Mouse (Mus musculus) ES-Bruce4 (cell line): ENCODE results near the gene Pitpnm3. TPM values are rescaled to one million over a fixed set of nuclear protein-coding genes. Genes with fewer than 3 reads are reported as not detected.
A peak's percentile ranks its signal among the peaks of the same experiment; 100 is the strongest.

Source experiments
- H3K27ac ChIP-seq: 2 replicates; pipeline ENCODE4 v1.5.1; 2012; ENCODE audit warnings: low read length, inconsistent platforms; ENCODE audit not compliant: insufficient read depth
- H3K27me3 ChIP-seq: 2 replicates; pipeline ENCODE4 v1.6.1; 2012; ENCODE audit warnings: mild to moderate bottlenecking, low read length, inconsistent platforms; ENCODE audit not compliant: control insufficient read depth, poor library complexity, insufficient read depth, severe bottlenecking
- H3K36me3 ChIP-seq: 2 replicates; pipeline ENCODE4 v1.6.1; 2012; ENCODE audit warnings: inconsistent platforms, mild to moderate bottlenecking, low read length, moderate library complexity; ENCODE audit not compliant: control insufficient read depth, poor library complexity, insufficient read depth, severe bottlenecking
- H3K4me1 ChIP-seq: one replicate; pipeline ENCODE4 v1.8.1; 2011; ENCODE audit warnings: low read length; ENCODE audit not compliant: control insufficient read depth, insufficient read depth
- H3K4me3 ChIP-seq: 2 replicates; pipeline ENCODE4 v1.5.1; 2011; ENCODE audit warnings: low read depth, mild to moderate bottlenecking, low read length
- H3K9ac ChIP-seq: 2 replicates; pipeline ENCODE4 v1.6.1; 2012; ENCODE audit warnings: low read depth, mild to moderate bottlenecking, inconsistent platforms; ENCODE audit not compliant: poor library complexity, severe bottlenecking
- H3K9me3 ChIP-seq: replicated peaks from 2 replicates; pipeline ENCODE4 v1.6.1; 2012; ENCODE audit warnings: mild to moderate bottlenecking, low read length, inconsistent platforms; ENCODE audit not compliant: control insufficient read depth, poor library complexity, insufficient read depth, severe bottlenecking
- CTCF ChIP-seq: IDR thresholded peaks from one replicate; pipeline ENCODE4 v1.8.1; 2011; ENCODE audit warnings: low read depth, low read length
- EP300 ChIP-seq: IDR thresholded peaks from 2 replicates; pipeline ENCODE4 v1.6.1; 2011; ENCODE audit warnings: low read depth, low read length; ENCODE audit not compliant: insufficient read depth
- POLR2A ChIP-seq: IDR thresholded peaks from one replicate; pipeline ENCODE4 v1.8.1; 2011; ENCODE audit warnings: low read length; ENCODE audit not compliant: insufficient read depth
- polyA plus RNA-seq: library from polyadenylated mRNA; stranded (reverse); fragments of >200 nt; gene quantifications from 2 replicates; pipeline ENCODE4 v1.2.4, GENCODE M21; 2011; ENCODE audit warnings: low read depth; ENCODE audit not compliant: missing spikeins, insufficient read depth, insufficient read length

The Pitpnm3 gene
- polyA plus RNA-seq, 1 experiment: 0.42 TPM

DNA sequence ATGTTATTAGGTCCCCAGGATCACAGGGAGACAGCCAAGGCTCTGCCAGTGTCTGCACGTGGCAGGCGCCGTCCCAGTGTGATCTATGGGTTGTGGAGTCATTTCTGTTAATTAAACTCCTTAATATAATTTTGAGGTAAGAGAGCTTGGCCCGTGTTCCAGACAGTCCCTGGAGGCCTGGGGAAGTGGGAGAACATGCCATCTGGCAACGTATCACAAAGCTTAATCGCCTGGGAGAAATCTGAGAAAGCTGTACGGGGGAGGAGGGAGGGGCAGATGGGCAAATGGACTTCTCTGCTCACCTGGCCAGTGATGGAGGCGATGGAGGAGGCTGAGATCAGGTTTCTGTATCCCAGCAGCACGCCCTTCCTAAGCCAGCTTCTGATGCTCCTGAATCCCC is 132.4 kb downstream of the Pitpnm3 start:
- no peak overlapping the region for H3K9ac ChIP-seq
- no peaks in the 10 kb centered on the region for H3K27me3 ChIP-seq
- H3K4me3 ChIP-seq: no peak overlapping the region
- no peaks in the 10 kb centered on the region for H3K4me1 ChIP-seq
- no peaks in the 10 kb centered on the region for H3K36me3 ChIP-seq
- TF ChIP-seq CTCF (no peak), POLR2A (no peak), EP300 (no peak)
- no peak overlapping the region for H3K27ac ChIP-seq
- H3K9me3 ChIP-seq: no peaks in the 10 kb centered on the region

DNA sequence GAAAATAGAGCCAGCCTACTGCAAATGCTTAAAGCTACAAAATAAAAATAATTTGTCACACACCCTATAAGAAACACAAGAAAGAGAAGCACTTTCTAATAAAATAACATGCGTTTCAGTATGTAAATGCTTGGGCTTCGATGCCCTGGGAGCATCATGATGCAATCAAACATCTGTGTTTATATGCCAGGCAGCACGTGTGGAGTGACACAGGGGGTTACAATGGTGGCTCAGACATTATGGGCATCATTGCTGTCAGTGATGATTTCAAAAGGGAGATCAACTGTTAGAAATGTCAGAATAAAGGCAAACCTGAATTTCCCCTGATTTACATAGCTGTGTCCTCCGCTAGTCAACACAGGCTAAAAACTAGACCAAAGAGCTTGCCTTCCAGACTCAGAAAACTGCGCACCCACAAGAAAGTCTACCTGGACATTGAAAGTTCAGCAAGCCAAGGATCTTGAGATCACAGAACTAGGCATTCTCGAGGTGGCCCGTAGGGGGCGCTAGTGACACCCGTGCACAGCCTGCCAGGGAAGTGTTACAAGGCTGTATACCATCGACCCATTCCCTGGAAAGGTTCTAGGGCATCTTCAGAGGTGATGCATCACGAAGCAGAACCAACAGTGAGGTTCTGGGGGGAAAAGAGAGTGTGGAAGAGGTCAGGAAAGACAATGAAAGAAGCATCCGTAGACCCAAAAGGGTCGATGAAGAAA is 133.3 kb downstream of the Pitpnm3 start:
- peak; percentile 83 for TF ChIP-seq CTCF
- TF ChIP-seq EP300: no peak
- TF ChIP-seq POLR2A: no peak
- Histone ChIP-seq H3K36me3 (no peaks in the 10 kb centered on the region), H3K9me3 (no peaks in the 10 kb centered on the region), H3K4me3 (no peak overlapping the region), H3K9ac (no peak overlapping the region), H3K27ac (no peak overlapping the region), H3K4me1 (no peaks in the 10 kb centered on the region), H3K27me3 (no peaks in the 10 kb centered on the region)

DNA sequence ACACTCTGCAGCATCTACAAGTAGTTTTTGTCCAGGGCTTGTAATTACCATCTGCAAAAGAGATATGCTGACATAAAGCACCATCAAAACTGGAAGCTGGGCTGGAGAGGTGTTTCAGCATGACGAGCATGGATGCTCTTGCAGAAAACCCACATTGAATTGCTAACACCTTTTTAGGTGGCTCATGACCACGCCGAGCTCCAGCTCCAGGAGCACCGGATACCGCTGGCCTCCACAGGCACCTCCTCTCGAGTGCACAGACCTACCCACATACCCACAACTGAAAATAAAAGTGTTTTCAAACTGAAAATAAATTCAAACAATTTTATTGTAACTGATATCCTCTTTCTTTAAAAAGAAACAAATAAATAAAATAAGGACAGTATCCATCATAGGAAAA is 135.4 kb downstream of the Pitpnm3 start:
- no peaks in the 10 kb centered on the region for H3K4me1 ChIP-seq
- H3K4me3 ChIP-seq: no peak overlapping the region
- H3K27ac ChIP-seq: no peak overlapping the region
- TF ChIP-seq EP300: no peak
- no peak for TF ChIP-seq POLR2A
- no peak for TF ChIP-seq CTCF
- no peaks in the 10 kb centered on the region; the same call in 1 of the 2 replicates for H3K9me3 ChIP-seq
- no peaks in the 10 kb centered on the region for H3K27me3 ChIP-seq
- H3K9ac ChIP-seq: no peak overlapping the region
- no peaks in the 10 kb centered on the region for H3K36me3 ChIP-seq

Other genes with a start within 250 kb of the Pitpnm3 start
- 1.1 and 1.3 TPM in 2 replicates for gene Aipl1, start 98.3 kb downstream of the Pitpnm3 start, polyA plus RNA-seq
- gene Pimreg, start 93.7 kb downstream of the Pitpnm3 start, polyA plus RNA-seq: 43.6 and 49.3 TPM in 2 replicates
- 4.4 and 5.1 TPM in 2 replicates for gene Gm43951, start 71.1 kb upstream of the Pitpnm3 start, polyA plus RNA-seq
- 14.5 and 16.0 TPM in 2 replicates for gene 4933427D14Rik, start 71.7 kb upstream of the Pitpnm3 start, polyA plus RNA-seq
- gene Txndc17, start 71.8 kb upstream of the Pitpnm3 start, polyA plus RNA-seq: 101 and 110 TPM in 2 replicates
- gene Med31, start 79.8 kb upstream of the Pitpnm3 start, polyA plus RNA-seq: 25.3 and 25.7 TPM in 2 replicates
- 0.31 and 1.4 TPM in 2 replicates for gene Slc13a5, start 131.4 kb upstream of the Pitpnm3 start, polyA plus RNA-seq
- 8.2 and 9.0 TPM in 2 replicates for gene Xaf1, start 165.9 kb upstream of the Pitpnm3 start, polyA plus RNA-seq
- gene Fbxo39, start 178.7 kb upstream of the Pitpnm3 start, polyA plus RNA-seq: not detected in 2 replicates
- gene Tekt1, start 226.7 kb upstream of the Pitpnm3 start, polyA plus RNA-seq: 0.64 and 0.87 TPM in 2 replicates